ENCODE assay signal across 29 mouse cellular contexts in the genomic region with DNA sequence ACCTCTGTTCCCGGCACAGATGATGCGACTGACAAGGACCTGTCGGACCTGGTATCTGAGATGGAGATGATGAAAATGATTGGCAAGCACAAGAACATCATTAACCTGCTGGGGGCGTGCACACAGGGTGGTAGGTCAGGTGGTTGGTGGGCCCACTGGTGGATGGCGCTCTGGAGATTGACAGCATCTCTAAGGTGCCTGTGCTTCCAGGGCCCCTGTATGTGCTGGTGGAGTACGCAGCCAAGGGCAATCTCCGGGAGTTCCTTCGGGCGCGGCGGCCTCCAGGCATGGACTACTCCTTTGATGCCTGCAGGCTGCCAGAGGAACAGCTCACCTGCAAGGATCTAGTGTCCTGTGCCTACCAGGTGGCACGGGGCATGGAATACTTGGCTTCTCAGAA. TPM values are rescaled to one million over a fixed set of nuclear protein-coding genes. Genes with fewer than 3 reads are reported as not detected.
"Had no signal": no experiment of that assay in that cellular context is flagged by ENCODE, and none has a peak within 500 bp of the region (broad histone marks: within the 10 kb centered on the region; RNA-seq: fewer than 3 reads in every experiment).

No protein-coding gene starts in this region.

- H3K4me3 ChIP-seq: gastrocnemius, adult 2 months; heart, adult 2 months; heart, embryonic 13.5 days; heart, embryonic 15.5 days; hindbrain, embryonic 10.5 days; hindbrain, embryonic 12.5 days; intestine, embryonic 15.5 days; layer of hippocampus, adult 2 months; left cerebral cortex, adult 2 months; limb, embryonic 10.5 days; limb, embryonic 12.5 days; liver, embryonic 13.5 days; liver, embryonic 15.5 days had no signal

- H3K27me3 ChIP-seq: heart, embryonic 13.5 days; heart, embryonic 15.5 days; intestine, embryonic 15.5 days; liver, embryonic 13.5 days; liver, embryonic 15.5 days had no signal

- DNase-seq: gastrocnemius, adult 2 months; gastrocnemius, postnatal 10 days; gastrocnemius, postnatal 25 days; heart, adult 2 months; heart, postnatal 4 days; kidney, adult 18-20 months; kidney, adult 8-10 months; kidney, postnatal 10 days; kidney, postnatal 25 days; kidney, postnatal 4 days; liver; liver, embryonic 13.5 days had no signal

- H3K36me3 ChIP-seq: heart, embryonic 15.5 days had no signal

- H3K9me3 ChIP-seq: heart, embryonic 13.5 days; heart, embryonic 15.5 days; hindbrain, embryonic 10.5 days; hindbrain, embryonic 12.5 days; intestine, embryonic 15.5 days; limb, embryonic 10.5 days; limb, embryonic 12.5 days; liver, embryonic 13.5 days; liver, embryonic 15.5 days had no signal

- H3K4me1 ChIP-seq: heart, embryonic 13.5 days; heart, embryonic 15.5 days; hindbrain, embryonic 12.5 days; intestine, embryonic 15.5 days; limb, embryonic 12.5 days; liver, embryonic 15.5 days had no signal

- H3K4me2 ChIP-seq: heart, embryonic 11.5 days; heart, embryonic 13.5 days; heart, embryonic 15.5 days; hindbrain, embryonic 12.5 days; hindbrain, embryonic 14.5 days; intestine, embryonic 15.5 days; limb, embryonic 12.5 days; liver, embryonic 11.5 days; liver, embryonic 13.5 days; liver, embryonic 15.5 days had no signal

- ATAC-seq: hindbrain, embryonic 16.5 days; inflammation-experienced regulatory T-cells, adult 6 months; intestine, embryonic 15.5 days; intestine, postnatal 0 days had no signal

- H3K9ac ChIP-seq: heart, embryonic 13.5 days; heart, embryonic 15.5 days; hindbrain, embryonic 12.5 days; hindbrain, embryonic 14.5 days; intestine, embryonic 15.5 days; limb, embryonic 12.5 days; liver, embryonic 13.5 days; liver, embryonic 15.5 days had no signal

- H3K27ac ChIP-seq: gastrocnemius, adult 2 months; heart, adult 2 months; heart, embryonic 13.5 days; heart, embryonic 15.5 days; hindbrain, embryonic 10.5 days; hindbrain, embryonic 12.5 days; hindbrain, embryonic 14.5 days; intestine, embryonic 15.5 days; layer of hippocampus, adult 2 months; left cerebral cortex, adult 2 months; limb, embryonic 10.5 days; limb, embryonic 12.5 days; liver, embryonic 13.5 days; liver, embryonic 15.5 days had no signal

RNA-seq across cellular contexts. Expression of gene Fgfr3, which starts 12.4 kb away (rescaled TPM):
- total RNA-seq: granulocyte monocyte progenitor cell, adult 5-6 weeks had no signal
- polyA plus RNA-seq: inflammation-experienced regulatory T-cells, adult 6 months had no signal
